Mouse (Mus musculus) frontal cortex, adult (tissue): Measurements from ENCODE around the gene Bpifb2.

Source experiments
- ATAC-seq: cut with Nextera tagmentation; 2 replicates; pipeline ENCODE4 v1.9.2; 2017; ENCODE audit warnings: mild to moderate bottlenecking, moderate library complexity, mixed read lengths; ENCODE audit not compliant: low TSS enrichment

Gene Bpifb2

DNA sequence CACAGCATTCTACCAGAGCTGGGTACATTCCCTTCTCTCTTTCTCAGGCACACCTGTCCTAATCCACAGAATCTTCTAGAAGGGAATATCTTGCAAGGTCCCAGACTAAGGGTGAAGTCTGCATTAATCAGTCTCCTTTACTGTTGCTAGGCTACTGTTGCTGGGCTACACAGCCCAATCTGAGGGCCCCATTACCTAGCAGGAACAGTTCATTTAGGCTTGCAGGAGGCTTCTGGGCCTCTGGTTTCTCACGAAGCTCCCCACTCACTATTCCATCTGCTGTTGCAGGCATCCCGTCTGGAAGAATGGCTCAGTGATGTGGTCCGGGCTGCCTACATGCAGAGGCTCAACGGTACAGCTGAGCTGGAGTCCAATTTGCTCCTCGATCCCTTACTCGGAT is 56.3 kb downstream of the Bpifb2 start:
- peak; percentile 52 for ATAC-seq

DNA sequence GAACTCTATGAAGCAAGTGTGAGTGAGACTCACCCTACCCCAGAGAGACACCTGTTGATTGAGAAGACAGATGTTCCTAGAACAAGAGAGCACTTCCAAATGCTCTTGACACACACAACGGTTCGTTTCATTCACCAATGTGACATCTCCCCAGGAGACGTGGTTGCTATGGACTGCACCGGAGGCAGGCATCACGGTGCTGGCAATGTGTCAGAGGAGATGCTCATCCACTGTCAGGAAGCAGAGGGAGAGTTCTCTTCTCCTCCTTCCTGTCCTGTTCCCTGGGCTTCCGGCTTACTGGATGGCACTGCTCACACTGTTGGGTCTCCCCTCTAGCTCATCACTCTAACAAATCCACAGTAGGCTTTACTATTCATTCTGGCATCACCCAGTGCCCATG is 58.5 kb downstream of the Bpifb2 start:
- no peak for ATAC-seq

DNA sequence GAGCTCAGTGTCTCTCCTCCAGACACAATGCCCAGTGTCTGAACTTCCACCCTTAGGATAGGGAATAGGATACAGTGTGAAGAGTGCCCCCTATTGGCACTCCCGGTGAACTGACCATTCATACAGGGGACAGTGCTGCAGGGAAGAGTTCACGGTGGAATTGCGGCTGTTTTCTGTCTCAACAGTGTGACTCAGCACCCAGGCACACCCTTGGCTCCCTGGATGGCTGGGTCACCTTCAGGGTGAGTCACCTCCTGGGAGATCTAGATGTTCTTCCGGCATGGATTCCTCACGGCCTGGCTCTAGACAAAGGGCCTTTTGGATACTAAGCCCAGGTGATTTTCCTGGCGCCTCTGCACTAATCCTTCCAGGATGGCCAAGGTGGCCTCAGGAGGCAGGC is 60.5 kb downstream of the Bpifb2 start:
- no peak for ATAC-seq

DNA sequence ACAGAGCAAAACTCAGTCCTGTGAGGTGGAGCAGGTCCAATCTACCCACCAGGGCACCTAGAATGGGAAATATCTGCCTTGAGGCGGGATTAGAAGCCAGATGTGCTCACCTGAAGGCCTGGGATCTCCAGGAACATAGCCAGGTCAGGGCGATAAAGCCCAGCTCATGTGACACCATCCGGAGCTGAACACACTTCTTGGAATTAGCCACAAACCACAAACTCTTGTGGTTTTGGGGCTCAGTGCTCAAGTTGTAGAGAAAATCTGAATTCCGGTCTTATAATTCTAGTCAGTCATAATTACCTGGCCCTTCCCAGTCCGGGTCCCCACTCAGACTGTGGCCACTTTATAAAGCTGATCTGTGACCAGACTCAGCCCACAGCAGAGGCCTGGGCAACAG is 63.0 kb downstream of the Bpifb2 start, which contains the start of gene Bpifb4:
Gene Bpifb4, plus strand, starts transcription at position 370 of the 400 bp plus-strand sequence.
- no peak for ATAC-seq

DNA sequence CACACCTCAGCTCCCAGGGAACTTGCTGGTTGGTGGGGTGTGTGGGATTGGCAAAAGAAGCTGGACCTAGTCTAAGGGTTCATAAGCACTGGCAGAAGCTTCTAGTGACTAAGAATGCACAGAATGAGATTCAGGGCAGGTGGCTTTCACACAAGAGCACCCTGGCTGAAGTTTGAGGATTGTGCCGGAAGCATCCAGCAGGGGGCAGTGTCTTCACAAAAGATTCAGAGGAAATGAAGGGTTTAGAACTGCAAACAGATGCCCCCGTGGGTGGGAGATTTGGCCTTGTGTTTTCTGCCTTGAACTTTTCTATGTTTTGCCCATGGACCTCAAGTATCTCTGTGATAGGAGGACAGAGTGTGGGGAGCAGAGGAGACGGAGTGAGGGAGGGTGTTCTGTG is 68.7 kb downstream of the Bpifb2 start:
- ATAC-seq: peak; percentile 59; the same call in 1 of the 2 replicates

DNA sequence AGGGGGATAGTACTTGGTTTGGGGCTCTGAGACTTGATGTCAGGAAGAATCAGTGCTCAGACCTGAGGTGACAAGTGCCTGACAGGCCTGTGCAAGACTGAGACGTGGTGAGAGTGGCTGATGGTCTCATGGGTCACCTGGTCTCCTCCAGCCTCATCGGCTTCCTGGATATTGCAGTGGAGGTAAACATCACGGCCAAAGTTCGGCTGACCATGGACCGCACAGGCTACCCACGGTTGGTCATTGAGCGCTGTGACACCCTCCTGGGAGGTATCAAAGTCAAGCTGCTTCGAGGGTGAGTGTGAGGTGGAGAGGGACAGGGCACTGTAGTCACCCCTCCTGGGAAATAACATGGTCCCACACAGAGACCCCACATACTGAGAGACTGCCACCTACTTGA is 69.7 kb downstream of the Bpifb2 start:
- ATAC-seq: no peak
